Mouse (Mus musculus) retina, embryonic 14.5 days (tissue): ENCODE data around the gene Tubgcp2.

Experiments
- DNase-seq: peaks from one replicate; pipeline ENCODE4 v3.0.0-alpha.2; 2015; ENCODE audit warnings: low spot score

The Tubgcp2 gene

DNA sequence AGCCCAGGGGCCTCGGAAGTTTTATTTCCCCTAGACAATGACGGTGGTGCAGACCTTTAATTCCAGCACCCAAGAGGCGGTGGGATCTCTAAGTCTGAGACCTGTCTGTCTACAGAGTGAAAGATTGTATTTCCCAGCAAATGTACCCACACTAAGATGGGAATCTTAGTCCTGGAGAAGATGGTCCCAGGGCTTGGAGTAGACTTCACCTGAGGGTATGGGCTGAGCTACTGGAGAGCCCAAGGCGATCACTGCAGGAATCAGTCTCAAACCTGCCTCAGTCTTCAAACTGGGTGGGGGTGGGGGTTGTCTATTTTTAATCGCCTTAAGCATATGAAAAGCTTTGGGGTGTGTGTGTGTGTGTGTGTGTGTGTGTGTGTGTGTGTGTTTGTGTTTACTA lies 90.4 kb downstream of the Tubgcp2 start:
- no peak for DNase-seq
